Mouse (Mus musculus) G1E-ER4 (cell line): ENCODE data around the gene Dus2. TPM values are rescaled to one million over a fixed set of nuclear protein-coding genes. Genes with fewer than 3 reads are reported as not detected.

Source experiments
- GATA1 ChIP-seq: IDR thresholded peaks from one replicate; pipeline ENCODE4 v1.8.0; 2012; ENCODE audit warnings: low read length, inconsistent platforms
- polyA plus RNA-seq: library from polyadenylated mRNA; stranded (reverse); fragments of >175 nt; gene quantifications from 2 replicates; pipeline ENCODE4 v1.2.3, GENCODE M21; 2012

Dus2 gene
- polyA plus RNA-seq, 1 experiment, result 3.9 TPM

DNA sequence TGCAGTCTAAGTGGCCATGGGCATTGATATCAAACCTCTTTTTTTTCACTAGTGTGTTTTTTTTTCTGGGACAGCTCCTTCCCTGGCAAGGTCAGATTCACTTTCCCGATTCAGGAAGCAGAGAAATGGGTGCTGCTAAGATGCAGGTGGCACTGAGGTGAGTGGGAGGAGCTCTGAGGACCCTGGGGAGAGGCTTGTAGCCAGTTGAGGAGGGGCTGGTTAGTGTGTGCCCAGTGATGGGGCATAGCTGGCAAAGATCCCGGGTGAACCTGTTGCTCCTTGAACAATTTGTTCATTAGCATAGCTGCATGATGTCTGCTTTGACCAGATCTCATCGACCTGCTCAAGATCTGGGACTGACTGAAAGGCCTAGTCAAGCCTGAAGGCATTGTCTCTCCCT is 63.9 kb downstream of the Dus2 start:
- no peak for TF ChIP-seq GATA1

DNA sequence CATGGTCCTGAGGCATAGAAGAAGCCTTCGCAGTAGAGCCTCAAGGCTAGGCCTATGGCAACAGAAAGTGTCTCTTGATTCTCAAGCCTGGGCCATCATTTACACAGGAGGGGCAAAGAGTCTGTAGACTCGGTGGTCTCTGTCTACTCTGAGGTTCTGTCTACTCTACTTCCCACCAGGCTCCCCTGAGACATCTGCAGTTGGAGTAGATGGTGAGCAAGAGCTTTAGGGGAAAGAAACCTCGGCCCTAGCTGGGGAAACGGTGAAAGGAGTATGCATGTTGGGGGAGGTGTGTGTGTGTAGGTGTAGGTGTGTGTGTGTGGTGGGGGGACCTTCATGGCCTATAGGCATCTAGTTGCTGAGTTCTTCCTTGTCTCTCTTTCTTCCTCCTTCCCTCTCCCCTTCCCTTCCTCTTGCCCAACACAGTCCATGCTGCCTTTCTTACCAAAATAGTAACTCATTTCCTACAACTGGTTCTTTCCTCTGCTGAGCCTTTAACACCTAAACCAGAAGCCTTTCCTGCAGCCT is 65.4 kb downstream of the Dus2 start:
- TF ChIP-seq GATA1, result no peak

DNA sequence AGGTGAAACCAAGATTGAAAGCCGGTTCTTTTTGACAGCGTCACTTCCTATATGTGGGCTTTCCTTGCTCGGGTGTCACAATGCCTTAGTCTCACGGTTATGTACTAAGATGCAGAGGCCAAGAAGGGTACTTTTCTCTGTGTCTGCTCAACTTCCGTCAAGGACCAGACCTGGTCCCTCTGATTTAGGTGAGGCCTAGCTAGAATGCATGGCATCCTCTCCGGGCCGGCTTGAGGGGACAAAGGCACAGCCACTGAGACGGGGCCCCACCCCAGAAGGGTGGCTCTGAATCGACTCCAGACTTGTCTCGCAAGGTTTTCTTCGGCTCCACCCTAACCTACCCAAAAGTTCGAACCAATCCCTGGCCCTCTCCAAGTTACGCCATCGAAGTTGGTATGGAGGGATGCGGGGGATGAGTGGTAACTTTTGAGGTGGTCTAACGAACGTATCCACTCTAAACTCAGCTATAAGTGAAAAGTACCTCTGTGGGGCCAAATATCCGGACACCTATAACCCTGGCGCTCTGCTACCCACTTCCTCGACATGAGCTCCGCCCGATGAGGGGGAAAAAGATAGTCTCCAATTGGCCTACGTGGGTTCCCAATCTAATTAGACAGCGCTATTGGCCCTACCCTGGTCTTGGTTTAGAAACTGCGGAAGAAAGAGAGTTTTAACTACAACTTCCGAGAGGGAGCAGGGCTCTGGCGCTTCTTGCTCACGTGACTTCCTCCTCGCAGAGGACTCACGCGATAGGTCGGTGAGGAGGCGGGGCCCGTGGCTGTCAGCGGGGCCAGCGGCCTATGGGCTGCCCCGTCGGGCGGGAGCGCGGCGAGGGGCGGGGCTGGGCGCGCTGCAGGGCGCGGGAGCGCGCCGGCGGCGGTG is 67.8 kb downstream of the Dus2 start, which contains the start of gene Nfatc3:
Nfatc3 (plus strand) TSS at position 110 of the 882 bp plus-strand sequence.
- no peak for TF ChIP-seq GATA1

DNA sequence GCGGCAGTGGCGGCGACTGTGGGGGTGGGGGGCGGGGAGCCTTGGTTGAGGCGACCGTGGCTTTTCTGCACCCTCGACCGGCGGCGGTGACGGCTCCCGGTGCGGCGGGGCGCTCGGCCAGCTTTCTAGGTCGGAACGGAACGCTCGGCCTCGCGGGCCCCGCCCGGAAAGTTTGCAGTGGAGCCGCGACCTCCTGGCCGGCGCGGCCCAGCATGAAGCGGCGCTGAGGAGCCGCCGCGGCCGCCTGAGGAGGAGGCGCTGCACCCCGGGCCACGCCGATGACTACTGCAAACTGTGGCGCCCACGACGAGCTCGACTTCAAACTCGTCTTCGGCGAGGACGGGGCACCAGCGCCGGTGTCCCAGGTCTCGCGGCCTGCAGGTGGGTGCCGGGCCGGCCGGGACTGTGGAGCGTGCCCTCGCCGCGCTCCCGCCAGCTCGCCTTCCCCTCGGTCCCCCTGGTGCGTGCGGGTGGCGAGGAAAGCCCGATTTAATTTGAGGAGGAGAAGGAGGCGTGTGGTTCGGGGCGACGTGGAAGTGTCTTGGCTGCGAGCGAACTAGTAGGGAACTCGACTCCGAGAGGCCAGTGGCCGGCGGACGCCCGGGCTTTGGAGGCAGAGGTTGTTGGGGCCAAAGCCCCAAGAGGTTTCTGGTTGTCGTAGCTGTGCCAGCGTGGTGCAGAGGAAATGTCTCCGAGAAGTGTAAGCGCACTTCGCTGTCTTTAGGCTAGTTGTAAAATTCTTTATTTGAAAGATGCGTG is 68.7 kb downstream of the Dus2 start:
- TF ChIP-seq GATA1, result no peak

DNA sequence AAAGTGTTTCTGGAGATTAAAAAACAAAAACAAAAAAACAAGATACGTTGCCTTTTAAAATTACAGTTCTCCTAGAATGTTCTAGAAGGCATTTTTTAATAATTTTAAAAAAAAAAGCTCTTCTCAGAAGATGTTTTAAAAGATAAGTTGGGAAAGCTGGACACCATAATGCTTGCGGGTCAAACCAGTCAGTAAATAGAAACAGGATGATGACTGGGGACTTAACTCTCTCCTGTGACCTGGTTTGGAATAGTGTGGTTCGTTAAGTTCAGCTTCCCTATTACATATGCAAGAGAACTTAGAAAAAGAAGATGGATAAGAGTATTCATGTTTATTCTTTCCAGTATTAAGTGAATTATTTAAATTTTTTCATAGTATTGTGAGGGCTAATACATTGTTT is 69.4 kb downstream of the Dus2 start:
- no peak for TF ChIP-seq GATA1

DNA sequence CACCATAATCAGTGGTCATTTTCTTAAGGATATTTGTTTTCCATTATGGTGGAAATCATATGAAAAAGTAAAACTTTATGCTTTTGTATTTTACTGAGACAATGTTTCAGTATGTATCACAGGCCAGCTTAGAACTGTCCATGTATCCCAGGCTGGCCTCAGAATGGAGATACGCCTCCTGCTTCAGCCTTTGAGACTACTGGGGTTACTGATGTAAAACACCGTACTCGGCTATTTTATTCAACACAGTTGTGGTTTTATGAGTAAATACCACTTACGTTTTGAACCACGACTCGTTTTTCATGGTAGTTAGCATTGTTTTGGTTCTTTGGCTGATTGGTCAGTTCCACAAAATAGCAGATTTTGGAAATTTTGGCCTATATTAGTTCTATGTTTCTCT is 70.5 kb downstream of the Dus2 start:
- TF ChIP-seq GATA1, result no peak

DNA sequence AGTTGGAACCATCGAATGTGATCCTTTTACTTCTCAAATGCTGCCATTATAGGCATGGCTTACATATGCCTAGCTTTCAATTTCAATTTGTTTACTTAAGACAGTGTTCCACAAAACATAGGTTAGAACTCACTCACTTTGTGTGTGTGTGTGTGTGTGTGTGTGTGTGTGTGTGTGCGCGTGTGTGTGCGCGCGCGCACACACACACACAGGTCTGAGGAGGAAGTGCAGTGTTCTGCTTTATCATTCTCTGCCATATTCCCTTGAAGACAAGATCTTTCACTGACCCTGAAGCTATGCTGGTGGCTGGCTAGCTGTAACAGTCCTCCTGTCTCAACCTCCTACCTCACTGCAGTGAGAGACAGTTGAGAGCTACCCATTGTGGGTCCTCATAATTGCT is 71.9 kb downstream of the Dus2 start:
- no peak for TF ChIP-seq GATA1

DNA sequence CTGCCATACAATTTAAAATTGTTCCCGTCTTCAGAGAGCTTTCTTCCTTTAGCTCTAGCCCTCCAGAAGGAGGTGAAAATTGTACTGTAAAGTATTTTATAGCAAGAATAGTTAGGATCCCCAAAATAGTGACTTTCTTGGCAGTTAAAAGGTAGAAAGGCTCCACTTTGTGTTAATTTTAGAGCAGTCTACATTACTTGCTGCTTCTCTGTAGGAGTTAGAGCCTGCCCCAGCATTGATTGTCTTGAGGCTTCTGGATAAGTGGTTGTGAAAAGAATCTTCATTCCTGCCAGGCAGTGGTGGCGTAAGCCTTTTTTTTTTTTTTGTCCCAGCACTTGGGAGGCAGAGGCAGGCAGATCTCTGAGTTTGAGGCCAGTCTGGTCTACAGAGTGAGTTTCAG is 75.6 kb downstream of the Dus2 start:
- no peak for TF ChIP-seq GATA1

DNA sequence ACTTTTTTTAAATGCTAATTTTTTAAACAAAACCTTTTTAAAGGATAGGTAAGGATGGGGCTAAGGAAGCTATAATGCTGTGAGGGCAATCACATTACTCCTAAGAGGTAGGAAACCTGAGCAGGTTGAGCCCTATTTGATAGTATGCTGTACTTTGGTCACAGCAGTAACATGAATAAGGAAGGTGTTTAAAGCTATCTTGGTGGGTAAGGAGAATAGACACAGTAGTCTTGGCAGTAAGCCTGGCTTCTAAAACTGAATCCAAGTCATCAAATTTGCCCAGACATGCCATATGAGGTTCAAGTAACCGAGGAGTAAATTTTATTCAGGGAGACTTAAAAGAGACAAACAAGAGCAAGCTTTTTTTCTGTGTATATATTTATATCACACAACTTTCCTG is 78.4 kb downstream of the Dus2 start:
- no peak for TF ChIP-seq GATA1

DNA sequence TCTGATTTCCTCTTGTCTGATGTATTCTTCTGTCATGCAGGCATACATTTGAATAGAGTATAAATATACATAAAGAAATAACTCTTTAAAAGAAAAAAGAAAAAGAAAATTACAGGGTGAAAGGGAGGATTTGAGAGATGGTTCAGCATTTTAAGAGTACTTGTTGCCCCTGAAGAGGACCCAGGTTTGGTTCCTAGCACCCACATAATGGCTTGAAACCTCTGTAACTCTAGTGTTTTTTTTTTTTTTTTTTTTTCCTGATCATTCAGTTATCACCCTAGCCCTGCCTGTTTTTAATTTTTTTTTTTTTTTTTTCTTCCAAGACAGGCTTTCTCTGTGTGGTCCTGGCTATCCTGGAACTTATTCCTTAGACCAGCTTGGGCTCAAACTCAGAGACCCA is 81.0 kb downstream of the Dus2 start:
- no peak for TF ChIP-seq GATA1

DNA sequence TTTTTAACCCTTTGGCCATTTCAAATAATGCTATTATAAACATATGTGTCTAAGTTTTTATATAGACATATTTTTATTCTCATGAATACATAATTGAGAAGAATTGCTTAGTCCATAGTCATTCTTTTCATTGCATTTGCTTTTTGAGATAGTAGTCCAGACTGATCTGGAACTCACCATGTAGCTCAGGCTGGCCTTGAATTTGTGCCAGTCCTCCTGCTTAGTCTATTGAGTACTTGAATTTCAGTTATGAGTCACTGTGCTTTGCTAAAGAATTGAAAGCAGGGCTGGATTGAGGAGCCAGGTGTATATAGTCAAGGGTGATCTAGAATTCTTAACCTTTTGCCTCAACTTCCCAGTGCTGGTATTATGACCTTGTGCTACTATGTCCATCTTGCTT is 83.1 kb downstream of the Dus2 start:
- TF ChIP-seq GATA1, result no peak

DNA sequence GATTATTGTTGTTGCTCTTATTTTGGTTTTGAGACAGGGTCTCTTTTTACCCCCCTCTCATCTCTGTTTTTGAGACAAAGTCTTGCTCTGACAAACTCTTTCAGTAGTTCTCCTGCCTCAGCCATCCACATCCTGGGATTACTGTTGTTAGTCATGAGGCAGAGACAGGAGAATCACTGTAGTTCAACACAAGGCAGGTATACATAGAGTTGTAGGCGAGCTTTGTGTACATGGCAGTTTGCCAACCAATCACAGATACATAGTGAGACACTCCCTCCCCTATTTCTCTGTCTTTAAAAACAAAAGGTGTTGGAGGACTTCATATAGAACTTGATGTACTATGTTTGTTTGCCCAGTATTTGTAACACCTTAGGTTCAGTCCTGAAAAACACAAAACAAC is 83.5 kb downstream of the Dus2 start:
- no peak for TF ChIP-seq GATA1

DNA sequence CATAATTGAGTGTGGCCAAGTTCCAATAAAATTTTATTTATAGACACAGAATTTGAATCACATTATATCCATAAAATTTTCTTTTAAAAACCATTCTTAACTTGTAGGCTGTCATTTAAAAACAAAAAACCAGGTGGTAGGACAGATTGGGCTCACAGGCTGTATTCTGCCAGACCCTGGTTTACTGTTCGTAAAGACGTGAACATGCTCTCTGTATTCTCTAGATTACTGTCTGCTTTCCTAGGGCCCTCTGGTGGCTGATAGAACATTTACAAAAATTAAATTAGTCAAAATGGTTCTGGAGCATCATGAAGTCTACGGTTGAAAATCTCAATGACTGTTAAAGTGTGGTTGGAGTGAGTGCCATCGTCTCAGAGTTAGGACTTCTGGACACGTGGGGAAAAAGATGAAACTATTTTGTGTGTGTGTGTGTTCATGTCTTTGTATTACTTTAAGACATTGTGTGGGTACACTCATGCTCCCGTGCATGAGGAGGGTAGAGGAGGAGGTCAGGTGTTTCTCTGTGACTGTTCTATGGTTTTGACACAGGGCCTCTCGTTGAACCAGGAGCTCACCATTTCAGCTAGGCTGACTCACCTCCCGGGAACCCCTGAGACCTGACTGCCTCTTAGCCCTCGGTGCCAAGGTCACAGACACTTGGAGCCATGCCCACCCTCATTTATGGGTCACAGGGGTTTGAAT is 84.2 kb downstream of the Dus2 start:
- no peak for TF ChIP-seq GATA1

DNA sequence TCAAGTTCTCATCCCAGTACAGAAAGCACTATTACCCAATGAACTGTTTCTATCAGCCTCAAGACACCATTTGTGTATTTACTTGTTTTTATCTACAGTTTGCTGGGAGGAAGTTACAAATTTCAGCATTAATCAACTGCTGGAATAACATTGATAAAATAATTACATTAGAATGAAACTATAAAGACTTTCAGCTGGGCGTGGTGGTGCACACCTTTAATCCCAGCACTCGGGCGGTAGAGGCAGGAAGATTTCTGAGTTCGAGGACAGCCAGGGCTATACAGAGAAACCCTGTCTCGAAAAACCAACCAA is 84.7 kb downstream of the Dus2 start:
- TF ChIP-seq GATA1, result no peak

DNA sequence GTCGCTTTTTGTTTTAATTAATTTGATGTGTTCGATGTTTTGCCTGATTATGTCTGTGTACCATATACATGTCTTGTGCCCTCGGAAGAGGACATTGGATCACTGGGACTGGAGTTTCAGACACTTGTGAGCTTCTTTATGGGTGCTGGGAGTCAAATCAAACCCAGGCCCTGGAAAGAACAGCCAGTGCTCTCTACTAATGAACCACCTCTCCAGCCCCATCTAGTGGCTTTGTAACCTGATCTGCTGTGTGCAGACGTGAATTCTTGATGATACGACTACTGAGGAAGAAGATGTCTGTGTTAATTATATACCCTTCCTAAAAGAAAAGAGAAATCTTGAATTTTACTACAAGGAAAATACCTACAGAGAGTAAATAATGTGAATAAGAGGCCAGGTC is 85.5 kb downstream of the Dus2 start:
- no peak for TF ChIP-seq GATA1

DNA sequence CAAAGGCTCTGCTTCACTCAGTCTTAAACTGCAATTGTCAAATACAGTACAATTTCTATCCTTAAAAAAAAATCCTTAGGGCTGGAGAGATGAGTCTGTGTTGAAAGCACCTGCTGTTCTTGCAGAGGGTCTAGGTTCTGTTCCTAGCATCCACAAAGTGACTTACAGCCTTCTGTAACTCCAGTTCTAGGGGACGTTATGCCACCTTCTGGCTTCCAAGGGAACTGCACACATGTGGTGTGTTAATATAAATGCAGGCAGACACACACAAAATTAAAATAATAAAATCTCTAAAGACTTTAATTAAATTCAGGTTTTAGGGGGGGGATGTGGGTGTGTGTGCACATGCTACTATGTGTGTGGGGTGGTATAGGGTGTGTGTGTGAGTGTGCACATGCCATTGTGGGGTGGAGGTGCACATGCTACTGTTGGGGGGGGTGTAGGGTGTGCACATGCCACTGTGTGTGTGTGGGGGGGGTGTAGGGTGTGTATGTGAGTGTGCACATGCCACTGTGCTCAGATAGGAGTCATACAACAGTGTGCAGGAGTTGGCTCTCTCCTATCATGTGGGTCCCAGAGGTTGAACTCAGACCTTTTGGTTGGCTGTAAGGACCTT is 86.4 kb downstream of the Dus2 start:
- TF ChIP-seq GATA1, result no peak
